Mouse (Mus musculus): ENCODE results near the gene Olfr148.

Olfr148 gene

GRCm38 (mm10) chr9:39610355-39610754 is at the start of gene Olfr148:
TSS of gene Olfr148 (plus strand) at chr9:39610655.
- no peak for DNase-seq

GRCm38 (mm10) chr9:39575469-39575868 is 35.0 kb upstream of the Olfr148 start, which contains the start of gene Olfr959:
TSS of gene Olfr959 (minus strand) at chr9:39575569.
- DNase-seq, result no peak

GRCm38 (mm10) chr9:39577050-39577449 is 33.4 kb upstream of the Olfr148 start:
- no peak for DNase-seq

- DNase-seq, result no peak
Measured at GRCm38 (mm10) chr9:39602536-39603332, 7.7 kb upstream of the Olfr148 start.

GRCm38 (mm10) chr9:39603333-39603845 is 7.1 kb upstream of the Olfr148 start:
- DNase-seq, result no peak

GRCm38 (mm10) chr9:39603999-39604453 is 6.4 kb upstream of the Olfr148 start, which contains the start of gene AW551984:
TSS of gene AW551984 (minus strand) at chr9:39604403.
- DNase-seq, result no peak

GRCm38 (mm10) chr9:39608497-39608896 is 2.0 kb upstream of the Olfr148 start:
- DNase-seq, result no peak

GRCm38 (mm10) chr9:39611953-39612352 is 1.5 kb downstream of the Olfr148 start:
- DNase-seq, result no peak

GRCm38 (mm10) chr9:39621073-39621472 is 10.6 kb downstream of the Olfr148 start, which contains the start of gene Olfr960:
TSS of gene Olfr960 (plus strand) at chr9:39621373.
- DNase-seq, result no peak

- no peak for DNase-seq
Measured at GRCm38 (mm10) chr9:39623783-39624182, 13.3 kb downstream of the Olfr148 start.

GRCm38 (mm10) chr9:39624711-39625110 is 14.3 kb downstream of the Olfr148 start:
- DNase-seq, result no peak

- no peak for DNase-seq
Measured at GRCm38 (mm10) chr9:39629069-39629468, 18.6 kb downstream of the Olfr148 start.

- DNase-seq, result no peak
Measured at GRCm38 (mm10) chr9:39633913-39634594, 23.6 kb downstream of the Olfr148 start.

- DNase-seq, result no peak
Measured at GRCm38 (mm10) chr9:39644785-39645184, 34.3 kb downstream of the Olfr148 start, which contains the start of gene Olfr961. TSS of gene Olfr961 (plus strand) at chr9:39645085.

- no peak for DNase-seq
Measured at GRCm38 (mm10) chr9:39647382-39647781, 36.9 kb downstream of the Olfr148 start.

GRCm38 (mm10) chr9:39654756-39655396 is 44.4 kb downstream of the Olfr148 start:
- DNase-seq, result no peak
